10 mouse cellular contexts compared by ENCODE assay signal in genomic region chr17:24841133-24841532, GRCm38 (mm10). TPM values are rescaled to one million over a fixed set of nuclear protein-coding genes. Genes with fewer than 3 reads are reported as not detected.
DNase-seq lines count a peak whose midpoint lies in the region; ATAC-seq and TF ChIP-seq lines count a peak whose summit lies in the region.
"Had no signal": no experiment of that assay in that cellular context is flagged by ENCODE, and none has a peak within 500 bp of the region (broad histone marks: within the 10 kb centered on the region; RNA-seq: fewer than 3 reads in every experiment).

No protein-coding gene starts in this region.

- WGBS in heart, adult 2 months = 58% methylated on average over 4 of the region's 4 CpGs
- WGBS in heart, embryonic 10.5 days = 52% methylated on average over 4 of the region's 4 CpGs
- WGBS in intestine, embryonic 16.5 days = 51% methylated on average over 4 of the region's 4 CpGs
- 53% methylated on average over 4 of the region's 4 CpGs for WGBS in heart, embryonic 11.5 days (ENCODE audit: insufficient replicate concordance)
- WGBS in forebrain, embryonic 15.5 days = 51% methylated on average over 4 of the region's 4 CpGs

- intact Hi-C loops in heart, adult 2 months (cut with DNase I) = no loop called here

- H3K4me3 ChIP-seq in heart, adult 2 months = no peak overlapping the region
- H3K4me3 ChIP-seq in heart, embryonic 10.5 days = no peak overlapping the region
- no peak overlapping the region for H3K4me3 ChIP-seq in intestine, embryonic 16.5 days (ENCODE audit: low read length)
- H3K4me3 ChIP-seq in heart, embryonic 11.5 days (ENCODE audit: low read depth, low read length) = no peak overlapping the region
- no peak overlapping the region for H3K4me3 ChIP-seq in forebrain, embryonic 15.5 days
- H3K4me3 ChIP-seq: myocyte had no signal

- no peak for TF ChIP-seq POLR2A in heart, adult 2 months (IDR thresholded peaks at IDR 0.05; ENCODE audit: insufficient read depth, low read depth, low read length)

- H3K4me2 ChIP-seq in intestine, embryonic 16.5 days (ENCODE audit: low read depth, low read length) = no peak overlapping the region
- H3K4me2 ChIP-seq in heart, embryonic 11.5 days = no peak overlapping the region
- no peak overlapping the region for H3K4me2 ChIP-seq in forebrain, embryonic 15.5 days (replicated peaks)

- DNase-seq in heart, adult 2 months = no peak
- no peak for DNase-seq in heart, embryonic 10.5 days (ENCODE audit: low spot score)
- DNase-seq in ES-CJ7 (ENCODE audit: low read depth, low spot score) = peak; percentile 39
- peak; percentile 64 for DNase-seq in naive thymus-derived CD4-positive, alpha-beta T cell, adult 2 months (ENCODE audit: low read depth)
- DNase-seq in layer of hippocampus, postnatal 14 days (ENCODE audit: low spot score in 2 of 2) = no peak
- DNase-seq: heart, postnatal 14 days had no signal

- no peak overlapping the region for H3K27ac ChIP-seq in heart, adult 2 months
- no peak overlapping the region for H3K27ac ChIP-seq in heart, embryonic 10.5 days
- H3K27ac ChIP-seq in intestine, embryonic 16.5 days (ENCODE audit: low read length) = no peak overlapping the region
- H3K27ac ChIP-seq in heart, embryonic 11.5 days (ENCODE audit: low read depth, low read length) = no peak overlapping the region
- no peak overlapping the region for H3K27ac ChIP-seq in forebrain, embryonic 15.5 days (replicated peaks)

- no peak for TF ChIP-seq EP300 in heart, adult 2 months (IDR thresholded peaks at IDR 0.05; ENCODE audit: insufficient read depth, low read depth, low read length)

- ATAC-seq in intestine, embryonic 16.5 days = peak; percentile 34; the same call in 1 of the 2 replicates
- no peak for ATAC-seq in heart, embryonic 11.5 days (replicated peaks; ENCODE audit: insufficient number of reproducible peaks, low FRiP score, low TSS enrichment)
- ATAC-seq in forebrain, embryonic 15.5 days (replicated peaks) = no peak

- H3K9ac ChIP-seq in heart, adult 2 months (ENCODE audit: low read depth, low read length) = no peak overlapping the region
- no peak overlapping the region for H3K9ac ChIP-seq in intestine, embryonic 16.5 days (ENCODE audit: low read depth, low read length)
- H3K9ac ChIP-seq in heart, embryonic 11.5 days (ENCODE audit: low read depth, low read length) = no peak overlapping the region
- H3K9ac ChIP-seq in forebrain, embryonic 15.5 days (replicated peaks) = no peak overlapping the region

- peak; percentile 55 for TF ChIP-seq CTCF in heart, adult 2 months (IDR thresholded peaks at IDR 0.05)

- H3K4me1 ChIP-seq in heart, adult 2 months (ENCODE audit: control insufficient read depth, insufficient read depth, low read length) = no peaks in the 10 kb centered on the region
- no peaks in the 10 kb centered on the region for H3K4me1 ChIP-seq in heart, embryonic 10.5 days
- no peaks in the 10 kb centered on the region for H3K4me1 ChIP-seq in intestine, embryonic 16.5 days (ENCODE audit: control insufficient read depth, insufficient read depth, low read length)
- no peaks in the 10 kb centered on the region for H3K4me1 ChIP-seq in heart, embryonic 11.5 days (ENCODE audit: control insufficient read depth, insufficient read depth, low read length)
- no peaks in the 10 kb centered on the region for H3K4me1 ChIP-seq in forebrain, embryonic 15.5 days

- H3K27me3 ChIP-seq in heart, adult 2 months (ENCODE audit: control insufficient read depth, insufficient read depth, low read length) = no peaks in the 10 kb centered on the region
- H3K27me3 ChIP-seq in heart, embryonic 10.5 days (ENCODE audit: insufficient read depth, poor library complexity, severe bottlenecking) = peaks cover 17% of the 10 kb centered on the region
- H3K27me3 ChIP-seq in intestine, embryonic 16.5 days (replicated peaks; ENCODE audit: control insufficient read depth, insufficient read depth, low read length) = no peaks in the 10 kb centered on the region
- H3K27me3 ChIP-seq in heart, embryonic 11.5 days (ENCODE audit: control insufficient read depth, insufficient read depth, low read length) = peaks cover 5% of the 10 kb centered on the region; the same call in 1 of the 2 replicates
- peaks cover 5% of the 10 kb centered on the region; the same call in 1 of the 2 replicates for H3K27me3 ChIP-seq in forebrain, embryonic 15.5 days

- H3K79me2 ChIP-seq in heart, adult 2 months (replicated peaks; ENCODE audit: control insufficient read depth, insufficient read depth, low read length) = no peaks in the 10 kb centered on the region

- H3K9me3 ChIP-seq in heart, embryonic 10.5 days = no peaks in the 10 kb centered on the region
- no peaks in the 10 kb centered on the region for H3K9me3 ChIP-seq in intestine, embryonic 16.5 days (ENCODE audit: control insufficient read depth, low read length)
- H3K9me3 ChIP-seq in heart, embryonic 11.5 days (replicated peaks; ENCODE audit: control insufficient read depth, low read length) = no peaks in the 10 kb centered on the region
- no peaks in the 10 kb centered on the region for H3K9me3 ChIP-seq in forebrain, embryonic 15.5 days

- no peaks in the 10 kb centered on the region for H3K36me3 ChIP-seq in heart, adult 2 months (ENCODE audit: control insufficient read depth, insufficient read depth, low read length)
- H3K36me3 ChIP-seq in heart, embryonic 10.5 days = no peaks in the 10 kb centered on the region
- no peaks in the 10 kb centered on the region for H3K36me3 ChIP-seq in intestine, embryonic 16.5 days (ENCODE audit: control insufficient read depth, insufficient read depth, low read length)
- H3K36me3 ChIP-seq in heart, embryonic 11.5 days (ENCODE audit: control insufficient read depth, insufficient read depth, low read length) = no peaks in the 10 kb centered on the region
- H3K36me3 ChIP-seq in forebrain, embryonic 15.5 days = no peaks in the 10 kb centered on the region

RNA-seq across cellular contexts. Expression of gene Hagh, which starts 1.2 kb away (rescaled TPM):
- total RNA-seq in heart, adult 2 months (2021) = 10 to 100 TPM; 85.8 to 89.5 TPM
- polyA plus RNA-seq in heart, adult 2 months (2012; rRNA removed) = 126 and 133 TPM in 2 replicates
- 38.9 and 49.0 TPM in 2 replicates for polyA plus RNA-seq in heart, embryonic 10.5 days (2016; fragmentation: Nextera tagmentation; extraction: Ambion mirVana)
- polyA plus RNA-seq in intestine, embryonic 16.5 days (2015; fragmentation: Nextera tagmentation; extraction: Ambion mirVana) = 86.5 and 95.5 TPM in 2 replicates
- total RNA-seq in layer of hippocampus, postnatal 14 days (2021) = 100 to 1,000 TPM; 107 to 112 TPM
- 42.6 and 48.8 TPM in 2 replicates for polyA plus RNA-seq in heart, embryonic 11.5 days (2014; fragmentation: Nextera tagmentation; extraction: Ambion mirVana)
- 45.1 and 45.7 TPM in 2 replicates for polyA plus RNA-seq in forebrain, embryonic 15.5 days (2015; fragmentation: Nextera tagmentation; extraction: Ambion mirVana)

RNA-seq across cellular contexts. Expression of gene Fahd1, which starts 9.0 kb away (rescaled TPM):
- total RNA-seq in heart, adult 2 months (2021) = 10 to 100 TPM; 80.3 to 81.5 TPM
- polyA plus RNA-seq in heart, adult 2 months (2012; rRNA removed) = 42.7 and 50.8 TPM in 2 replicates
- 31.4 and 37.8 TPM in 2 replicates for polyA plus RNA-seq in heart, embryonic 10.5 days (2016; fragmentation: Nextera tagmentation; extraction: Ambion mirVana)
- 115 and 132 TPM in 2 replicates for polyA plus RNA-seq in intestine, embryonic 16.5 days (2015; fragmentation: Nextera tagmentation; extraction: Ambion mirVana)
- 10 to 100 TPM; 18.1 to 18.2 TPM for total RNA-seq in layer of hippocampus, postnatal 14 days (2021)
- 38.0 and 39.5 TPM in 2 replicates for polyA plus RNA-seq in heart, embryonic 11.5 days (2014; fragmentation: Nextera tagmentation; extraction: Ambion mirVana)
- 16.0 and 16.8 TPM in 2 replicates for polyA plus RNA-seq in forebrain, embryonic 15.5 days (2015; fragmentation: Nextera tagmentation; extraction: Ambion mirVana)

RNA-seq across cellular contexts. Expression of gene Igfals, which starts 24.7 kb away (rescaled TPM):
- 10 to 100 TPM; 11.7 to 12.7 TPM for total RNA-seq in heart, adult 2 months (2021)
- 6.4 and 9.2 TPM in 2 replicates for polyA plus RNA-seq in heart, adult 2 months (2012; rRNA removed)
- polyA plus RNA-seq in heart, embryonic 10.5 days (2016; fragmentation: Nextera tagmentation; extraction: Ambion mirVana) = 0.21 and 0.85 TPM in 2 replicates
- 6.2 and 7.4 TPM in 2 replicates for polyA plus RNA-seq in intestine, embryonic 16.5 days (2015; fragmentation: Nextera tagmentation; extraction: Ambion mirVana)
- not detected for total RNA-seq in layer of hippocampus, postnatal 14 days (2021)
- polyA plus RNA-seq in heart, embryonic 11.5 days (2014; fragmentation: Nextera tagmentation; extraction: Ambion mirVana) = 0.14 TPM in 1 of 2 replicates, not detected in the other
- polyA plus RNA-seq in forebrain, embryonic 15.5 days (2015; fragmentation: Nextera tagmentation; extraction: Ambion mirVana) = 0.11 TPM in 1 of 2 replicates, not detected in the other
- polyA plus RNA-seq: myocyte had no signal

RNA-seq across cellular contexts. Expression of gene Meiob, which starts 37.0 kb away (rescaled TPM):
- total RNA-seq in heart, adult 2 months (2021) = under 1 TPM; 0.14 to 0.18 TPM
- polyA plus RNA-seq in heart, adult 2 months (2012; rRNA removed) = not detected in 2 replicates
- not detected in 2 replicates for polyA plus RNA-seq in heart, embryonic 10.5 days (2016; fragmentation: Nextera tagmentation; extraction: Ambion mirVana)
- polyA plus RNA-seq in intestine, embryonic 16.5 days (2015; fragmentation: Nextera tagmentation; extraction: Ambion mirVana) = not detected in 2 replicates
- not detected for total RNA-seq in layer of hippocampus, postnatal 14 days (2021)
- polyA plus RNA-seq in heart, embryonic 11.5 days (2014; fragmentation: Nextera tagmentation; extraction: Ambion mirVana) = not detected in 2 replicates
- not detected in 2 replicates for polyA plus RNA-seq in forebrain, embryonic 15.5 days (2015; fragmentation: Nextera tagmentation; extraction: Ambion mirVana)
- total RNA-seq: heart, postnatal 14 days had no signal
- polyA plus RNA-seq: myocyte had no signal

RNA-seq across cellular contexts. Expression of gene Nubp2, which starts 45.0 kb away (rescaled TPM):
- total RNA-seq in heart, adult 2 months (2021) = 10 to 100 TPM; 18.2 to 22.7 TPM
- polyA plus RNA-seq in heart, adult 2 months (2012; rRNA removed) = 17.8 and 17.9 TPM in 2 replicates
- polyA plus RNA-seq in heart, embryonic 10.5 days (2016; fragmentation: Nextera tagmentation; extraction: Ambion mirVana) = 59.1 and 71.0 TPM in 2 replicates
- polyA plus RNA-seq in intestine, embryonic 16.5 days (2015; fragmentation: Nextera tagmentation; extraction: Ambion mirVana) = 58.9 and 61.3 TPM in 2 replicates
- 10 to 100 TPM; 37.7 to 43.4 TPM for total RNA-seq in layer of hippocampus, postnatal 14 days (2021)
- 42.3 and 43.3 TPM in 2 replicates for polyA plus RNA-seq in heart, embryonic 11.5 days (2014; fragmentation: Nextera tagmentation; extraction: Ambion mirVana)
- 73.2 and 74.2 TPM in 2 replicates for polyA plus RNA-seq in forebrain, embryonic 15.5 days (2015; fragmentation: Nextera tagmentation; extraction: Ambion mirVana)

Comparison
In these comparisons a context has a peak if more than half of its experiments do, and no peak if none do; other contexts are left out.
1. DNase-seq: peak in ES-CJ7 (single experiment) and naive thymus-derived CD4-positive, alpha-beta T cell, adult 2 months (single experiment); none in heart, adult 2 months (0 of 2), heart, embryonic 10.5 days (single experiment) and layer of hippocampus, postnatal 14 days (0 of 2).